Mouse (Mus musculus) MEL (cell line): ENCODE data around the gene Gm16181.

Source experiments
- CTCF ChIP-seq, 3 experiments: IDR thresholded peaks in 2 of 3; conservative IDR thresholded peaks in 1 of 3; 2 replicates each; pipeline ENCODE4 v1.5.1; 2011 to 2012; ENCODE audit warnings: low read length in 3 of 3, low read depth in 2 of 3, mild to moderate bottlenecking in 2 of 3, improper control_type of control experiment in 1 of 3, inconsistent platforms in 1 of 3, mixed read lengths in 1 of 3, moderate library complexity in 1 of 3; ENCODE audit not compliant: control insufficient read depth in 1 of 3, insufficient read depth in 1 of 3, poor library complexity in 1 of 3, severe bottlenecking in 1 of 3
- KAT2A ChIP-seq: conservative IDR thresholded peaks from 2 replicates; pipeline ENCODE4 v1.6.1; 2012; ENCODE audit warnings: low read depth, low read length, improper control_type of control experiment, inconsistent platforms
- MAFK ChIP-seq: IDR thresholded peaks from 2 replicates; pipeline ENCODE4 v1.6.1; 2011; ENCODE audit warnings: low read depth, mild to moderate bottlenecking, low read length, improper control_type of control experiment, borderline replicate concordance
- POLR2A ChIP-seq, 2 experiments: IDR thresholded peaks; 2 replicates each; pipeline ENCODE4 v1.6.1; 2011 to 2012; ENCODE audit warnings: low read length in 2 of 2, mild to moderate bottlenecking in 2 of 2, control low read depth in 1 of 2, improper control_type of control experiment in 1 of 2, low read depth in 1 of 2, moderate library complexity in 1 of 2; ENCODE audit not compliant: control insufficient read depth in 1 of 2, insufficient read depth in 1 of 2, poor library complexity in 1 of 2
- TBP ChIP-seq: IDR thresholded peaks from 2 replicates; pipeline ENCODE4 v1.8.0; 2011; ENCODE audit warnings: low read depth, low read length, improper control_type of control experiment
- TCF12 ChIP-seq: IDR thresholded peaks from 2 replicates; pipeline ENCODE4 v1.6.1; 2014; ENCODE audit warnings: low read depth, mild to moderate bottlenecking, inconsistent platforms, low read length, improper control_type of control experiment, moderate library complexity
- USF1 ChIP-seq: IDR thresholded peaks from 2 replicates; pipeline ENCODE4 v1.6.1; 2014; ENCODE audit warnings: low read depth, mild to moderate bottlenecking, inconsistent platforms, low read length, improper control_type of control experiment, moderate library complexity

DNA sequence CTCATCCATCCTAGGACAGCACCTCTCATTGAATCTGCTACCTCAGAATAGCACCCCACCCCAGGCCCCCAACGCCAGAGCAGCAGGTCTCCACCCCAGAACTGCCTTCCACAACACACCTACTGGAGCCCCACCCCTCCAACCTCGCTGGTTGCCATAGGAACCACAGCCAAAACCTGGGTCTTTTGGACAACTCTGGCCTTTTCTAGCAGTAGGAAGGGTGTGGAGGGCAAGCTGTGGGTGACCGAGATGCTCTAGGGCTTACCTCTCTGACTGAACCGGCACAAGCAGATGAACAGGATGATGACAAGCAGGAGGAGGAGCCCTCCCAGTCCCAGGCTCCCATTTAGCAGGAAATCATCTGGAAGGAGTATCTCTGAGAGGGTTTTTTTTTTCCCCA is 34.0 kb upstream of the Gm16181 start:
- TF ChIP-seq CTCF (IDR thresholded peaks at IDR 0.05 in 2 of 3, conservative IDR thresholded peaks at IDR 0.05 in 1 of 3; ENCODE audit: control insufficient read depth in 1 of 3, insufficient read depth in 1 of 3, low read depth in 2 of 3, low read length in 3 of 3, poor library complexity in 1 of 3, severe bottlenecking in 1 of 3) (no peak), USF1 (no peak), TBP (no peak), KAT2A (no peak), TCF12 (no peak), MAFK (no peak), POLR2A (IDR thresholded peaks at IDR 0.05; ENCODE audit: control insufficient read depth in 1 of 2, insufficient read depth in 1 of 2, low read depth in 1 of 2, low read length in 2 of 2, poor library complexity in 1 of 2) (no peak)
